Mouse (Mus musculus) T-helper 17 cell (primary cell): ENCODE measurements around the gene Epb41l3.

Experiments
- in situ Hi-C, 2 experiments: fragments of 300-600 bp; cut with MboI, MseI; formaldehyde crosslinking; loops; 1 replicate in 1 of 2; 2 replicates in 1 of 2; pipeline ENCODE4 v1.15.1; 2025; ENCODE audit warnings: high pct_unique_total_duplicates in 2 of 2

The Epb41l3 gene

GRCm38 (mm10) chr17:69075501-69076237, at the start of gene Epb41l3:
Gene Epb41l3 (plus strand): TSS chr17:69075683.
- in situ Hi-C loops, result no loop called here

DNA sequence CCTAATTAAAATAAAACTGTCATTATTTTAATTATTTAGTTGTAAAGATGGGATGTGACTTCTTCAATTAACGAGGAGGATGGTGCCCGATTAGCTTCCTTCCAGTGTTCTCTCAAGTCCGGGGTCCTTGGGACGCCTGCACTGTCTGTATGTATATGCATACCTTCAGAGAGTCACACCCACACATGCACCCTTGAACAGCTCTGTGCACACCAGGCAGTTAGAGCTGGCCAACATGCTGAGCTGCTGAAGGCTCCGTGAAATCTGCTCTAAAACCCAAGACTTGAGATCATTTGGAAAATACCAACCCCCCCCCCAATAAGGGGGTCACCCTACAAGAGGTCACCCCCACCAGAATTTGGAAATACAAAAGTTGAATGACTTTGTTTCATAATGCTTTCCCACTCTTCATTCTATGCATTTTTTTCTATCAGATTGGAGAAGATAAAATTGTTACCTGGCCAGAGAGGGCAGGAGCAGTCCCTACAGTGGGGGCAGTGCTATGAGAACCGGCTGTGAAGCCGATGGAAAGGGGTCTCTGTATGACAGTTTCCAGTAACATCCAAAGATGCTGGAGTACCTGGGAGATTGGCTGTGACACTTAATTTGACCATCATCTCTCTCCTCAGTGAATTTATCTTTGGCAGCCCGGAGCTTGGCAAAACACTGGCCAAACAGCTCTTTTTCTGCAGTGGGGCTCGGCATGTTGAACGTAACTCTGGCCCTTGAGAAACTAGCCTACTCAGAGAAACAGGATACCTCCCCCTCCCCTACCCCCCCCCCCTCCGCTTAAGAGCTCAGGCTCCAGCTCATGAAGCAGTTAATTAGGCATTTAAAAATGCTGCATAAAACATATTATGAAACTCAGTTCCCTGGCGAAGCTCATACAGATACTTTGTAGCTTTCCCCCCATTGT, 36.5 kb upstream of the Epb41l3 start:
- in situ Hi-C loops, result no loop called here

DNA sequence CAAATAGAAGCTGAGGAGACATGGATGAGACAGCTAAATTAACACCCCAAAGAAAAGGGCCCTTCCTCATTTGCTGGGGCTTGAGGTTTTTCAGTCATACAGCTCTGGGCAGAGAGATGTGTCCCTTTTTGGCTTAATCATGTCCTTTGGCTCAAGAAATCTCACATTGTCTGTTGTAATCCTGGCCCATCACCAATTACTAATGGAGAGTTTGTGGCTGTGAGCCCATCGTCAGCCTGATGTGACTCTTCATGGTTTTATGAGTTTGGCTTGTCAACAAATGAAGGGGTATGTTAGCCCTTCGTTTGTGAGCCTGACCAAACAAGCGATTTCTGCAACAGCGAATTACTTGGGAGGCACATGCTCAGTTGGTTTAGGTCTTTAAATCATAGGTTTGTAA, 34.0 kb upstream of the Epb41l3 start:
- in situ Hi-C loops, result no loop called here

DNA sequence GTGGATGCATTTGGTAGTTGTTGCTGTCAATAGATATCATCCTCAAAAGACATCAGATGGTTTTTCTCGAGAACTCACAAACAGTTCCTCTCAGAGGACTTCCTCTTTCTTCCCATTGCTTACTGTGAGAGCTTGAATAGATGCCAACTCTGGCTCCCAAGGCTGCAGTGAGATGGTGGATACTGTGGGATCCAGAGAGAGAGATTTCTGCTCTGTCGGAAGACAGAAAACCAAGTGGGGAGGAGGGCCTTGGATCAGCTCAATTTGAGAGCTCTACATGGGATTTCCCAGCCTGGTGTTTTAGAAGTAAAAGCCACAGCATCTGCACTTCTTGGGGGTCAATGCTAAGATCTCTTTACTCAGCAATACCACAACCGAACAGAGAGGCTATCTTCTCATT, 26.7 kb upstream of the Epb41l3 start:
- in situ Hi-C loops, result no loop called here

- in situ Hi-C loops, result no loop called here
Observed at GRCm38 (mm10) chr17:69054029-69054428, 21.5 kb upstream of the Epb41l3 start.

GRCm38 (mm10) chr17:69059760-69060159, 15.7 kb upstream of the Epb41l3 start:
- in situ Hi-C loops, result no loop called here

DNA sequence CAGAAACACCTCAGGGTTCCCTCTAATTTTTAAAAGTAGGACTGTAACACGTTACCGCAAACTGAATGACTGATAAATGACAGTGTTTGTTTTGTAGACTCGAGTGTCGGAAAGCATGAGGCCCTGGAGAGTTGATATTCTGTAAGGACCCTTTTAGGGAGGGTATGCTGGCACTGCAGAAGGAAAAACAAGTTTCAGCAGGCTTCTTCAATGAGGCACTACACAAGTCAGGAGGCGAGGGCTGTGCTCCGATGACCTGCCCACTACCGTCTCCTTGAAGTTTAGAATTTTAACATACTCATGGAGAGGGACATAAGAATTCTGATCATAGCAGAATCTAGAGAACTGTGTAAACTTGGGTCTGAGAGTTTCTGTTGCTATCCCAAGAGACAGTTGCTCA, 15.1 kb upstream of the Epb41l3 start:
- in situ Hi-C loops, result no loop called here

- in situ Hi-C loops, result no loop called here
Observed at GRCm38 (mm10) chr17:69061883-69062745, 13.4 kb upstream of the Epb41l3 start.

DNA sequence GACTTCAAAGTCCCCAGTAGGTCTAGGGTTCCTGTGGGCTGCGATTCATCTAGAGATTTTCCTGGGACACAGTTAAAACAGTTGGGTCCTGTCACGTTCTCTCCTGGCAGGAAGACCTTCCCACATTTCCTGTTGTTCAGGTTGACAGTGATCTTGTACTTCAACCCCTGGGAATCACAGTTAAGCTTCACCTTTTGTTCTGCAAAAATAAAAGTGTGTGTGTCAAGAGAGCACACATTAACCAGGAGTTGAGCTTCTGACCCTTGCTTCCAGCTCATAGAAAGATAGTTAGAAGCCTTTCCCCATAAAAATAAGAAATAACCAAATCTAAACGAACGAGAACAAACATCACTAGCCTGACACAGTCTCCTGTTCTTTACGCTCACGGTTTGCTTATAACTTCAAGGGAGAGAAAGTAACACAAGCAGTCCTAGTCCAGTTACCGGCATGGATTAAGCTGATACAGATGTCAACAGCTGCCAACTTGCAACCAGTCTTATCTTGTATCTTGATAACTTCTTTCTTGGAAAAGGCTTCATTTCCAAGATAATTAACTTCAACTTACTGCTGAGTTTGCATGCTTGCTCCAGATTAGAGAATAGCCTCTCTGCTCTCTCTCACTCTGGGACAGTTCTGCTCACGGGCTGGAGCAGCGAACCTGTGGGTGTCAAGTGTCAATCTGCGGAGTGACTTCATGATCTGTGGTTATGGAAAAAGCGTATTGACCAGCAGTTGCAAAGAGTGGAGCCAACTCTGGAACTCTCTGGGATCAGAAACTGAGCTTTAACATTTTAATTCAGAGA, 7.3 kb upstream of the Epb41l3 start:
- in situ Hi-C loops, result no loop called here

DNA sequence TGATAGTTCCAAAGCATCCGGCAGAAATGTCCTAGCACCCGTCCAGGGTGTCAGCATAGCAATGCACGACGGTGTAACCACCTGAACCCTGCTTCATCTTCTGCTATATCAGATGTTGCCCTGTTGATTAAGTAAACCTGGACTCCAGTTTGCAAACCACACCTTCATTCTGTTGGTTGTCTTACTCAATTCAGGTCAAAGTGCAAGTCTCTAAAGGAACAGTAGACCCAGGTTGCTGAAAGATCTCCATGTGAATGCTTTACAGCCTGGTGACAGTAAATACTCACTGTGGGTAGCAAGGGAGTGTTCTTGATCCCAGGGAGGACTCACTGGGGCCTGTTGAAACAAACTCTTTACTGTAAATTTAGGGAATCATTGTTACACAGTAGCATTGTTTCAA, 1.4 kb upstream of the Epb41l3 start:
- in situ Hi-C loops, result no loop called here

DNA sequence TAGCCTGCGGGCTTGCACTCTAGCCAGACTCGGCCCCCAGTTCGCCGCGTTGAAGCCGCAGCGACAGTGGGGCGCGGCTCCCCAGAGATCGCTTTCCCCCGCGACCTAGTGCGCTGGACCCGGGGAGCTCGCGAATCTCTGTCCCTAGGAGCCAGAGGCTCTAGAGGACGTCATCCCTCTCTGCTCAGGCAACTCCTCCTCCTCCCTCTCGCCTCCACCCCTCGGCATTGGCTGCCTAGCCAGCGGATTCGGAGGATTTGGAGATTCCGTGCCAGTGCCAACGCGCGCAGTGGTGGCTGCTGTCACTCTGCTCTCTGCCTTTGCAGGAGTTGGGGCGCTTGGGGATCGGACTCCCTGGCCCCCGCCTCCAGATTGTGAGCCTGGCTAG, 749 bp downstream of the Epb41l3 start:
- in situ Hi-C loops, result no loop called here

- in situ Hi-C loops, result no loop called here
Observed at GRCm38 (mm10) chr17:69076747-69077543, 1.5 kb downstream of the Epb41l3 start.

GRCm38 (mm10) chr17:69077544-69077920, 2.0 kb downstream of the Epb41l3 start:
- in situ Hi-C loops, result no loop called here

DNA sequence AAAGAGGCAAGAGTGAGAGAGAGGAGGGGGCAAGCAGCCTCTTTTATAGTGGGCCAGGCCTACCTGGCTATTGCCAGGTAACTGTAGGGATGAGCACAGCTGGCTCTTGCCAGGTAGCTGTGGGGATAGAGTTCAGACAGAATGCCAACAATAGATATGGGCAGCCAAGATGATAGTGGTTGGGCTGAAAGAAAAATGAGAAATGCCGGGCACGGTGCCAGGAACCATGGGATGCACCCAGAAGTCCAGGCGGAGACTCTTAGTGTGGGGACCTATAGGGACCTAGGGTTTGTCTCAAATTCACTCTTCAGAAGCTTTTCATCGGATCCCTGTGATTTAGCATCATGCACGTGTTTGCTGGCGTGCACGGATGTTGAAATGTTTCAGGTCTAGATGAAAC, 6.8 kb downstream of the Epb41l3 start:
- in situ Hi-C loops, result no loop called here

GRCm38 (mm10) chr17:69091618-69092017, 16.1 kb downstream of the Epb41l3 start:
- in situ Hi-C loops, result no loop called here

DNA sequence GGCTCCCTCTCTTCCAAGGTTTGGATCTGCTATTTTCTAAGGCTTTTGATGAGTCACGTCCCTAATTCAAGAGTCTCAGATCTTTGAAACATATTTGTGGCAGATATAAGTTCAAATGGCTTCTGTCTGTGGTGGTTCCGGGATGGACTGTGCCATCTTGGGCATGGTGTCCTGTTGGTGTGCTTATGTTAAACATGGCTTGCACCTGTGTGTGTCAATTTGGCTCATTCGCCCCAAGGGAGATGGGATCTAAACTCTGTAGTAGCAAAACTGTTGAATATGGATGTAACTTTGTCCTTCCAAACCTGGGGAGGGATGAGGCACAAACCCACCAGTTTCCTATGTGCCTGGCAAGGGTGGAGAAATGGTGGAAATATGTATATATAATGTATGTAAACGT, 21.6 kb downstream of the Epb41l3 start:
- in situ Hi-C loops, result no loop called here

GRCm38 (mm10) chr17:69097955-69098354, 22.5 kb downstream of the Epb41l3 start:
- in situ Hi-C loops, result no loop called here

DNA sequence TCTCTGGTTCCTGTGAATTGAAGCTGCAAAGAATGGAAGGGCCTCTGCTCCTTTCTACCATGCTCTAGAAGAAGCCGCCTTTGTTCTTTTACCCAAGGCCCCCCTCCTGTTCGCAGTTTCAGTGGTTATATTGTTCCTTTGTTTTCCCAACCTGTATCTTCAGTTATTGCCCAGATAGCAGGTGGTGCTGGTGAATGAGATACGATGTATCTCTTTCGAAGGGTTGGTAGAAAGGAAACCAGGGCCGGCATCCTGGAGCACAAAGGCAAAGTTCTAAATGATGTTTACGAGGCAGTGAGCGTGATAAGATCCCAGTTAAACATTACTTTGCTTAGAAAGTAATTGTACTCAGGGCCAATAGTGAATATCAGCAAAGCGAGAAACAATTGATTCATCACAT, 27.8 kb downstream of the Epb41l3 start:
- in situ Hi-C loops, result no loop called here

- in situ Hi-C loops, result loop anchor here in 1 of 2 experiments (5.0 kb wide), 1 partner anchor 923 kb away; no protein-coding TSS in a partner anchor
Observed at GRCm38 (mm10) chr17:69105035-69105798, 29.7 kb downstream of the Epb41l3 start.
